Mouse (Mus musculus) MEL (cell line): ENCODE results near the gene Mmp11.

Experiments
- E2F4 ChIP-seq: IDR thresholded peaks from 2 replicates; pipeline ENCODE4 v1.6.1; 2011; ENCODE audit warnings: low read depth, low read length, improper control_type of control experiment, borderline replicate concordance
- EP300 ChIP-seq, 2 experiments: IDR thresholded peaks; 2 replicates each; pipeline ENCODE4 v1.6.1; 2011; ENCODE audit warnings: improper control_type of control experiment in 2 of 2, low read length in 2 of 2, low read depth in 1 of 2, mild to moderate bottlenecking in 1 of 2
- MYC ChIP-seq: IDR thresholded peaks from 2 replicates; pipeline ENCODE4 v1.6.1; 2011; ENCODE audit warnings: low read depth, mild to moderate bottlenecking, low read length, improper control_type of control experiment, moderate library complexity
- POLR2A ChIP-seq, 2 experiments: IDR thresholded peaks; 2 replicates each; pipeline ENCODE4 v1.6.1; 2011 to 2012; ENCODE audit warnings: low read length in 2 of 2, mild to moderate bottlenecking in 2 of 2, control low read depth in 1 of 2, improper control_type of control experiment in 1 of 2, low read depth in 1 of 2, moderate library complexity in 1 of 2; ENCODE audit not compliant: control insufficient read depth in 1 of 2, insufficient read depth in 1 of 2, poor library complexity in 1 of 2
- SMC3 ChIP-seq: IDR thresholded peaks from 2 replicates; pipeline ENCODE4 v1.6.1; 2011; ENCODE audit warnings: low read depth, low read length, improper control_type of control experiment

DNA sequence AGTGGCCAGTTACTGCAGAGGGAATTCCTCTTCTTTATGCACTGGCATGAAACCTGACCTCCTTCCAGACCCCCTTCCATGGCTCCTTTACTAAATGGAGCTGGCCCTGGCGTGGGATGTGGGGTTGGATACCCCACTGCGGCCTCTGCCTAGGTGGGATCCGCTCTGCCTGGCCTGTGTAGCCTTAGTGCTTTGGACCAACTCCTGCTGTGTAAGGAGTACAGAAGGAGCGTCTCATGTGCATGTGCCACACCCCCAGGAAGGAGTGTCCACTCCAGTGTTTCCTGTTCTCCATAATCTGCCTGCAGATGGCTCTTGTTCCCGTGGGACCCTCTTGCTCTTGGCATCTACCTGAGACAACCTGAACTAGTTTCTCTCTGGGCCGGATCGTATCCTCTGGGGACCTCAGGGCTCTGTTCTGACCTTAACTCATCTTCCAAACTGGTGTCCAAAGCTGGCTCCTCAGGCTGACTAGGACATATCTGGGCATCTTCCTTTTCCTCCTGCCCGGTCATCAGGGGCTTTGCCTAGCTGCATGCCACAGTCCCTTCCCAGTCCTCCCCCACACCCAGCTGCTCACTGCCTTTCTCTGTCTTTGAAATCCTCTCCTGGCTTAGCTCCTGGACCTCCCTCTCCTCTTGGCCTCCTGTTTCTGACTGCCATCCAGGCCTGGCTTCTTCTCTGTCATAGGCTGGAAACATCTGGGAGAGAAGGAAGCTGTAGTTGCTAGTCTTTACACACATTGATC, 46.7 kb downstream of the Mmp11 start:
- TF ChIP-seq POLR2A (IDR thresholded peaks at IDR 0.05; ENCODE audit: control insufficient read depth in 1 of 2, insufficient read depth in 1 of 2, low read depth in 1 of 2, low read length in 2 of 2, poor library complexity in 1 of 2) (no peak), MYC (no peak), EP300 (IDR thresholded peaks at IDR 0.05; ENCODE audit: low read depth in 1 of 2, low read length in 2 of 2) (no peak), SMC3 (no peak), E2F4 (no peak)
